Mouse (Mus musculus) embryonic fibroblast, embryonic 13.5 days (primary cell): ENCODE measurements around the gene Myom1.

ENCODE experiments used
- CTCF ChIP-seq: IDR thresholded peaks from 2 replicates; pipeline ENCODE4 v1.5.1; 2011; ENCODE audit warnings: mild to moderate bottlenecking, control low read depth, low read length, moderate library complexity, borderline replicate concordance; ENCODE audit not compliant: insufficient read depth
- POLR2A ChIP-seq: IDR thresholded peaks from 2 replicates; pipeline ENCODE4 v1.6.1; 2011; ENCODE audit warnings: low read depth, mild to moderate bottlenecking, control low read depth, low read length, moderate library complexity

GRCm38 (mm10) chr17:71062870-71063602 lies 60.6 kb downstream of the Myom1 start:
- TF ChIP-seq CTCF (no peak), POLR2A (no peak)
